Mouse (Mus musculus) hindbrain, embryonic 12.5 days (tissue): ENCODE measurements around the gene Rufy3. TPM values are rescaled to one million over a fixed set of nuclear protein-coding genes. Genes with fewer than 3 reads are reported as not detected.

Experiments used
- ATAC-seq: fragments of 200-750 bp; cut with Nextera tagmentation; 2 replicates; pipeline ENCODE4 v1.8.0; 2017; ENCODE audit warnings: moderate TSS enrichment; ENCODE audit not compliant: low FRiP score
- H3K27ac ChIP-seq: fragments of 300-500 bp; sonication (generic); 2 replicates; pipeline ENCODE4 v1.5.1; 2016; ENCODE audit warnings: mild to moderate bottlenecking
- H3K27me3 ChIP-seq: fragments of 300-500 bp; sonication (generic); 2 replicates; pipeline ENCODE4 v1.6.1; 2016; ENCODE audit warnings: mild to moderate bottlenecking
- H3K36me3 ChIP-seq: fragments of 300-500 bp; sonication (generic); 2 replicates; pipeline ENCODE4 v1.6.1; 2016; ENCODE audit warnings: mild to moderate bottlenecking
- H3K4me1 ChIP-seq: fragments of 300-500 bp; sonication (generic); 2 replicates; pipeline ENCODE4 v1.6.1; 2016
- H3K4me2 ChIP-seq: fragments of 300-500 bp; sonication (generic); replicated peaks from 2 replicates; pipeline ENCODE4 v1.6.1; 2016; ENCODE audit warnings: mild to moderate bottlenecking
- H3K4me3 ChIP-seq: fragments of 300-500 bp; sonication (generic); 2 replicates; pipeline ENCODE4 v1.5.1; 2016; ENCODE audit warnings: mild to moderate bottlenecking
- H3K9ac ChIP-seq: fragments of 300-500 bp; sonication (generic); 2 replicates; pipeline ENCODE4 v1.6.1; 2016; ENCODE audit warnings: mild to moderate bottlenecking, moderate library complexity
- H3K9me3 ChIP-seq: fragments of 300-500 bp; sonication (generic); replicated peaks from 2 replicates; pipeline ENCODE4 v1.6.1; 2016; ENCODE audit warnings: mild to moderate bottlenecking
- WGBS: fragments of 180-500 bp; shearing (Covaris S2); methylation state at CpG from one replicate; pipeline ENCODE4 v1.1.7; 2016; 5-methylcytosine and 5-hydroxymethylcytosine counted together
- polyA plus RNA-seq: library from polyadenylated mRNA; unstranded; fragments of >200 nt; fragmentation: Nextera tagmentation; extraction: Ambion mirVana; gene quantifications from 2 replicates; pipeline ENCODE4 v1.2.1, GENCODE M21; 2016

Rufy3 gene
- polyA plus RNA-seq, 1 experiment from 2014 or later, result 229 TPM

DNA sequence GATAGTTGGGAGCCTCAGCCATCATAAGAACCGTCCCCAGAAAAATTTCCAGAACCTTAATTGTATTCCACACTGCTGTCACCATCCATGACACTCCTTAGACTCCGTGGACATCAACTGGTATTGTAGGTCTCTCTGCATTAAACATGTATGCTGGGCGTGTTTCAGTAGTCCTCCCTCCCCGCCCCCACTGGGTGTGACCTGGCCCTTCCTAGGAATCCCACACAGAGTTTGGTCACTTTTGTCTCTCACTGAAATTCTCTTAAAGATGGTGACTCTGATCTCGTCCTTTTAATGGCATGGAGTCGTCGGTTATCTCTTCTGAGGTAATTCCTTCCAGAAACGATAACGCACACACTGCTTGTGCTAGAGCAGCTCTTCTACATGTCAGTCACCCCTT is 118.9 kb downstream of the Rufy3 start:
- H3K9me3 ChIP-seq, result no peaks in the 10 kb centered on the region
- no peaks in the 10 kb centered on the region for H3K36me3 ChIP-seq
- no peak overlapping the region for H3K4me2 ChIP-seq
- ATAC-seq, result no peak
- no peak overlapping the region for H3K4me3 ChIP-seq
- H3K9ac ChIP-seq, result no peak overlapping the region
- no peak overlapping the region for H3K27ac ChIP-seq
- 90% methylated on average over 9 of the region's 9 CpGs for WGBS
- H3K27me3 ChIP-seq, result no peaks in the 10 kb centered on the region
- H3K4me1 ChIP-seq, result no peaks in the 10 kb centered on the region

DNA sequence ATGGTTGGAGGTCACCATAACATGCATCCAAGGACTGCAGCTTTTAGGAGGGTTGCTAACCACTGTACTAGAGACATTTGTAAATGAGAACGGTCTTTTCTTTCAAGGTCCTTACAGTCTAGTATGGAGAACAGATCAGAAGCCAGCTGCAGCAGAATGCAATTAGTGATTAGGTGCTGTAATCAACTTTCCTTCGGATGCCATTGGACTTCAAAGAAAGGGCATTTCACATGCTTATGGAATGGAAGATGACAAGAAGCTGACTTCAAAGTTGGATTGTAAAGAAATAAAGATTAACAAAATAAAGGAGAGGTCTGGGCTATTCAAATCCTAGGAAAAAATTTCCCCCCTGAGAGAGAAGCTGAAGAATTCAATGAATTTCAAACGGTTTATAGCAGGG is 119.4 kb downstream of the Rufy3 start:
- Histone ChIP-seq H3K9ac (no peak overlapping the region), H3K36me3 (no peaks in the 10 kb centered on the region), H3K27ac (no peak overlapping the region), H3K27me3 (no peaks in the 10 kb centered on the region), H3K4me3 (no peak overlapping the region), H3K9me3 (no peaks in the 10 kb centered on the region), H3K4me1 (no peaks in the 10 kb centered on the region), H3K4me2 (no peak overlapping the region)
- no peak for ATAC-seq
- 44% methylated on average over 3 of the region's 3 CpGs for WGBS

DNA sequence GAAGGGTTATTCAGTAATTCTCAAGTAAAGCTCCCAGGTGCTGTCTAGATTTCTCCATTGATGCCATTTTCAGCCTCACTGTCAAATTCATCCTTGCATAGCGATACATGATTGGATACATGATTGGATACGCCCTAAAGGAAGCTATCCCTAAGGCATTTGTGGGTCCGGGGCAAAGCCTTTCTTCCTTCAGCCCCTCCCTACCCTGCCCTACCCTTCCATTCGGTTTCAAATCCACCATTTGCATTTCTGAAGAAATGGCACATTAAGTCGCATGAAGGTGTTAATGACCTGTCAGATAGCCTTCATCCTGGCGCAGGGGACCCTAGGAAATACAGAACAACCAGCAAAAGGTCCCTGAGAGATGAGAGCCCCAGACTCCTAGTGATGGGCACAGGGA is 120.5 kb downstream of the Rufy3 start:
- no peak for ATAC-seq
- no peaks in the 10 kb centered on the region for H3K36me3 ChIP-seq
- WGBS, result 19% methylated on average over 6 of the region's 6 CpGs
- H3K27me3 ChIP-seq, result no peaks in the 10 kb centered on the region
- H3K9ac ChIP-seq, result no peak overlapping the region
- H3K4me3 ChIP-seq, result no peak overlapping the region
- no peak overlapping the region for H3K4me2 ChIP-seq
- no peaks in the 10 kb centered on the region for H3K4me1 ChIP-seq
- H3K9me3 ChIP-seq, result no peaks in the 10 kb centered on the region
- no peak overlapping the region for H3K27ac ChIP-seq

DNA sequence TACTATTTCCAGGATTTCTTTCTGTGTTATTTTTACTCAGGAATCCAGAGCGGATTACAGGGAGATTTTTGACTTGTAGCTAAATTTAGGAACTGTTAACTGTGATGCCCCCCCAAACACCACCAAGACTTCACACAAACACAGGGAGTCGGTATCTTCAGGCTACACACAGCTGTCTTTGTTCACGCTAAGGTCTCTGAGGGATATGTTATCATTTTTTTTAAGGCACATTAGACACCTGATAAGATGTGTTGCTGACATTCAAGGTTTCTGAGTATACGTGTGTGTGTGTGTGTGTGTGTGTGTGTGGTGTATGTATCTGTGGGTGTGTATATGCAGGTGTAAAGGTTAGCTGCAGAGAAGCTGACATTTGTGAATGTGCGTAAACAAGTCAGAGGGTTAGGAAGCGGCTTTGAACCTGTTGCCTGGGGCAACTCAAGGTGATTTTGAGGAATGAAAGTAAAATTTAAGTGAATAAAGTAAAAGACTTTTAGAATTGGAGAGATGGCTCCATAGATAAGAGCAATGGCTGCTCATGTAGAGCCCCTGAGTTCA is 121.0 kb downstream of the Rufy3 start:
- Histone ChIP-seq H3K4me2 (no peak overlapping the region), H3K36me3 (no peaks in the 10 kb centered on the region), H3K27me3 (no peaks in the 10 kb centered on the region), H3K9ac (no peak overlapping the region), H3K27ac (no peak overlapping the region), H3K4me1 (no peaks in the 10 kb centered on the region), H3K4me3 (no peak overlapping the region), H3K9me3 (no peaks in the 10 kb centered on the region)
- WGBS, result 74% methylated on average over 6 of the region's 6 CpGs
- no peak for ATAC-seq

DNA sequence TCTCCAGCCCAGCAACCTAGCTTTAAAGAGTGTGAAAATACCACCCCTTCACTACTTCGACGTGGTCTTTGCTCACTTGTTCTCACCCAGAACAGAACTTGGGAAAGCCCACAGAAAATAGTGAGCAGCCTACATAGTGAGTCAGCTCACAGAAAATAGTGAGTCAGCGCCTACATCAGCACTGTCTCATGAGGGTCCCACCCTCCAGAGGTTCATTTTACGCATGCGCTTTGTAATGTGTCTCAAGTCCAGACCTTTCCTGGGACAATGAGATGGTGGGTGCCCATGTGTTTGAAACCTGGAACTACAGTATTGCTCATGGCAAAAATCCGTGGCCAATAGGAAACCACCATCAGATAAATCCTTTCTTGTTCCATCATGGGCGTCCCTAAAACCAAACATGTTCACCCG is 123.2 kb downstream of the Rufy3 start:
- no peak for ATAC-seq
- WGBS, result 87% methylated on average over 8 of the region's 8 CpGs

DNA sequence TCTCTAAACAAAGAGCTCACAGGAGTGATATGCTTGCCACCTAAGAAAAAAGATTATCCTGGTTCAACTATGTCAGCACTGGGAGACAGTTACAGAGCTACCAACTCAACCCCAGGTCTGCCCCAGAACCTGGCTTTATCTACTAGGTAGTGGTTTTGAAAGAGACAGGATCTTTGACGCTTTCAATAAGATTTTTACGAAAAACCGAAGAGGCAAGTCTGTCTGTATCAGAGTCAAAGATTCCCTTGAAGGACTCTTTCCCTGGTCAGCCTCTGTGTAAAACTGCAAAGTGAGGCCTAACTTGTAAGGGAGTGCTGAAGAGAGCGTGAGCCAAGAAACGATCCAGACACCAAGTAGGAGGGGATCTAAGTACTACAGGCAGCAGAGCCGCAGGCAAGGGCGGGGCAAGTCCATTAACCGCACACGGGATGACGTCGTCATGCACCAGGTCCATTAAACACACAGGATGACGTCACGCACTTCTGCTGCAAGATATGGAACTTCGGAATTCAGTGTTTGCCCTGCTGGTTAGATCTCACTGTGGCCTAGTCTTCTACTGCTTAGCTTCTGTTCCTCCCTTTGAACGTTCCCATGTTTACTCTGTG is 123.8 kb downstream of the Rufy3 start:
- no peaks in the 10 kb centered on the region for H3K9me3 ChIP-seq
- H3K27me3 ChIP-seq, result no peaks in the 10 kb centered on the region
- no peaks in the 10 kb centered on the region for H3K36me3 ChIP-seq
- no peak for ATAC-seq
- no peaks in the 10 kb centered on the region for H3K4me1 ChIP-seq
- no peak overlapping the region for H3K27ac ChIP-seq
- H3K9ac ChIP-seq, result no peak overlapping the region
- H3K4me3 ChIP-seq, result no peak overlapping the region
- 88% methylated on average over 15 of the region's 15 CpGs for WGBS
- H3K4me2 ChIP-seq, result no peak overlapping the region

More for the DNA sequence above, 123.2 kb downstream of the Rufy3 start:
- Histone ChIP-seq H3K9me3 (no peaks in the 10 kb centered on the region), H3K4me2 (no peak overlapping the region), H3K4me3 (no peak overlapping the region), H3K9ac (no peak overlapping the region), H3K27me3 (no peaks in the 10 kb centered on the region), H3K4me1 (no peaks in the 10 kb centered on the region), H3K27ac (no peak overlapping the region), H3K36me3 (no peaks in the 10 kb centered on the region)

DNA sequence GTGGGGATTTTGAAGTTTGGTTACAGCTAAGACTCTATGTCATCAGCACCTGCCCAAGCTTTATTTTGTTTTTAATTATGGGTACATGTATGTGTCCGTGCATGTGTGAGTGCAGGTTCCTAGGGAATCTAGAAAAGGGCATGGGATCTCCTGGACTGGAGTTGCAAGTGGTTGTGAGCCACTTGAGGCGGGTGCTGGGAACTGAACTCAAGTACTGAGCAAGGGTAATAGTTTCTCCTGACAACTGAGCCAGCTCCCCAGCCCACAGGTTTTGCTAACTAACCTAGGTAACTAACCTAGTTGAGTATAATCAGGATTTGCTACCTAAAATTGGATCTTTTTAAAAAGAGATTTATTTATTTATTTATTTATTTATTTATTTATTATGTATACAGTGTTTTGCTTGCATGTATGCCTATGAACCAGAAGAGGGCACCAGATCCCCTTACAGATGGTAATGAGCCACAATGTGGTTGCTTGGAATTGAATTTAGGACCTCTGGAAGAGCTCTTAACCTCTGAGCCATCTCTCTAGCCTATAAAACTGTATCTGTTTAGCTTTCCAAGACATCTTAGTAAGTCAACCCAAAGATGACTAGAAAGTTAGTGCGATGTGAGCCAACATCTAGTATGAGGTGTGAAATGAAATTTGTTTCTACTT is 124.6 kb downstream of the Rufy3 start:
- ATAC-seq, result no peak
- H3K27ac ChIP-seq, result no peak overlapping the region
- no peaks in the 10 kb centered on the region for H3K36me3 ChIP-seq
- no peaks in the 10 kb centered on the region for H3K27me3 ChIP-seq
- H3K4me2 ChIP-seq, result no peak overlapping the region
- H3K4me1 ChIP-seq, result no peaks in the 10 kb centered on the region
- H3K4me3 ChIP-seq, result no peak overlapping the region
- 78% methylated on average over 3 of the region's 3 CpGs for WGBS
- H3K9ac ChIP-seq, result no peak overlapping the region
- no peaks in the 10 kb centered on the region for H3K9me3 ChIP-seq

DNA sequence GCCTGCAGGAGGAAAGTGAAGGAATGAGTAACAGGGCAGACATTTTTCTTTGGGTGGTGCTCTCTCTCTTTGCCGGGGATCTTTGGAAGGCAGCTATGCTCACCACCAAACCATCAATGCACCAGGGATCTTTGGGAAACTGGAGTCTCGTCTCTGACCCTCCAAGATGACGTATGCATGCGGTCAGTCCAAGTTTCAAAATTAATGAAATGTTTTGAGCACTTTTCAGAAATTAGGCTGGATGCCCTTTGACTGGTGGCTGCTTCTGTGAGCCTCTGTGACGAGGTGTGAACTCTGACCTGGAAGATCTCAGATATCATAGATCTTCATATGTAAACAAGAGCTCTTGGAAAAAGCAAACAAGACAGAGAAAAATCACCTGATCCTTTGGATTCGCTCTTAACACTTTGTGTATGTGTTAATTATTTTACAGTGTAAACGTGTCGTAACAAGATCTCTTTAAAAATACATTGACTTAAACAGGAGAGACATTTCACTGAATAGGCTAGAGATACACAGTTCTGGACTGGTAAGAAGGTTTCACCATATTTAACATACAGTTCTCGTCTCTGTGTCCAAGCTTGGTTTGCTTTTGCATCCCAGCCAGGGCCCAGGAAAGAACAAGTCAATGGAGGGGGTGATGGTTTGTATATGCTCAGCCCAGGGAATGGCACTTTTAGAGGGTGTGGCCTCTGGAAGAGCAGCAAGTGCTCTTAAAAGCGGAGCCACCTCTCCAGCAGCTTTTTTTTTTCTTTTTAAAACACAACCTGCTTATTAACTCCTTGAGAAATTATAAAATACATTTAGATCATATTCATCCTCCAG is 126.1 kb downstream of the Rufy3 start:
- H3K4me1 ChIP-seq, result no peaks in the 10 kb centered on the region
- no peak overlapping the region for H3K27ac ChIP-seq
- ATAC-seq, result no peak
- H3K27me3 ChIP-seq, result no peaks in the 10 kb centered on the region
- H3K9ac ChIP-seq, result no peak overlapping the region
- H3K9me3 ChIP-seq, result no peaks in the 10 kb centered on the region
- 74% methylated on average over 10 of the region's 10 CpGs for WGBS
- no peak overlapping the region for H3K4me3 ChIP-seq
- no peaks in the 10 kb centered on the region for H3K36me3 ChIP-seq
- no peak overlapping the region for H3K4me2 ChIP-seq

DNA sequence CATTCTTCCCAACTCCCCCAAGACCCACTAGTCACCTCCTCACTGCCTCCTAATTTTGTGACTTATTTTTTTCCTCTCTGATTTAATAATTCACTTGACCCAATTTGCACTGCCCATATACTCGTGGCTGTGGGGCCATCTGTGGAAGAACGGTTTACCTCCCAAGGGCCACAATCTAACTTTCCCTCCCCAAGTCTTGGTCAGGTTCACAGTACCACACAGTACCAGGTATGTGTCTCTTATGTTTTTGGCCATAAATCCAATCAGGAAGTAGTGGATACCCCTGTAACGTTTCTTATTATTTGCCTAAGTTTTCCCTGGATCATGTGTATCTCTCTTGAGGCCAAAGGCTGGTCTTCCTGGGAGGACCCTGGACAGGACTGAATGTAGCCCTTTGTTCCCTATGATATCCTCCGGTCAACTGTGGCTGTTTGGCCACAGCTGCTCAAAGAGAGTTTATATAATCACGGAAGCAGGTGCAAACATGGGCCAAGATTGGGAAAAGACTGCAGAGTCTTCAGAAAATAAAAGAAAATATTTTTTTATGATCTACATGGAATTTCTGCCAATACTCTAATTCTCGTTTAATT is 126.8 kb downstream of the Rufy3 start:
- no peak overlapping the region for H3K4me3 ChIP-seq
- no peak overlapping the region for H3K9ac ChIP-seq
- 80% methylated on average over 6 of the region's 6 CpGs for WGBS
- no peaks in the 10 kb centered on the region for H3K9me3 ChIP-seq
- H3K27ac ChIP-seq, result no peak overlapping the region
- no peak overlapping the region for H3K4me2 ChIP-seq
- no peaks in the 10 kb centered on the region for H3K4me1 ChIP-seq
- H3K27me3 ChIP-seq, result no peaks in the 10 kb centered on the region
- no peaks in the 10 kb centered on the region for H3K36me3 ChIP-seq
- ATAC-seq, result no peak

DNA sequence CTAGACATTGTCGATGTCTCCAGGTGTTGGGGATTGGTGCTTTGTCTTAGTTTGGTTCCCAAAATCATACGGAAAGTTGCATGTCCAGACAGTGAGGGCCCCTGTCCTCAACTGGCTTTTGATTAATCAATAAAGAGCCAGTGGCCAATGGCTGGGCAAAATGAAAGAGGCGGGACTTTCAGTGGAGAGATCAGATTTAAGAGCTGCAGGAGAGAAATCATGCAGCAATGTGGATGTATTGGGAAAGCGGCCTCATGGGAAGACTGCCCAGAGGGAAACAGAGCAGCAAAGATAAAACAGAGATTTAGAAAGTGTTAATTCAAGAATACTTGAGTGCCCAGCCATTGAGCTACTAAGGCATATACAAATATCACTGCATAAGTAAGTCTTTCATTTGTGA is 127.7 kb downstream of the Rufy3 start:
- H3K4me2 ChIP-seq, result no peak overlapping the region
- H3K9ac ChIP-seq, result no peak overlapping the region
- H3K9me3 ChIP-seq, result no peaks in the 10 kb centered on the region
- no peaks in the 10 kb centered on the region for H3K27me3 ChIP-seq
- H3K27ac ChIP-seq, result no peak overlapping the region
- no peak overlapping the region for H3K4me3 ChIP-seq
- H3K36me3 ChIP-seq, result no peaks in the 10 kb centered on the region
- H3K4me1 ChIP-seq, result no peaks in the 10 kb centered on the region
- no peak for ATAC-seq
- 91% methylated on average over 4 of the region's 4 CpGs for WGBS

DNA sequence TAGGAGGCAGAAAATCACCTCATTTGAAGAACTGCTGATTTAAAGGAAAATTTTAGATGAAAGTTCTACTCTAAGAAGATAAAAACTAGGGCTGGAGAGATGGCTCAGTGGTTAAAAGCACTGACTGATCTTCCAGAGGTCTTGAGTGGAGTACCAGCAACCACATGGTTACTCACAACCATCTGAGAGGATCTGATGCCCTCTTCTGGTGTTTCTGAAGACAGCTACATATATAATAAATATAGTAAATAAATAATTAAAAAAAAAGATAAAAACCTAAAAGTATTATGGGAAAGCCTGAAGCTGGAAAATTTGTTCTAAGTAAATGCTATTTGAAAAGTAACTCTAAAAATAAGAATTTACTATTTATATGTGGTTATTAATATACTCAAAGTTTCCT is 128.2 kb downstream of the Rufy3 start:
- no peaks in the 10 kb centered on the region for H3K27me3 ChIP-seq
- H3K36me3 ChIP-seq, result no peaks in the 10 kb centered on the region
- no peak for ATAC-seq
- no peak overlapping the region for H3K27ac ChIP-seq
- no peak overlapping the region for H3K9ac ChIP-seq
- no peaks in the 10 kb centered on the region for H3K4me1 ChIP-seq
- H3K9me3 ChIP-seq, result no peaks in the 10 kb centered on the region
- no peak overlapping the region for H3K4me3 ChIP-seq
- H3K4me2 ChIP-seq, result no peak overlapping the region

DNA sequence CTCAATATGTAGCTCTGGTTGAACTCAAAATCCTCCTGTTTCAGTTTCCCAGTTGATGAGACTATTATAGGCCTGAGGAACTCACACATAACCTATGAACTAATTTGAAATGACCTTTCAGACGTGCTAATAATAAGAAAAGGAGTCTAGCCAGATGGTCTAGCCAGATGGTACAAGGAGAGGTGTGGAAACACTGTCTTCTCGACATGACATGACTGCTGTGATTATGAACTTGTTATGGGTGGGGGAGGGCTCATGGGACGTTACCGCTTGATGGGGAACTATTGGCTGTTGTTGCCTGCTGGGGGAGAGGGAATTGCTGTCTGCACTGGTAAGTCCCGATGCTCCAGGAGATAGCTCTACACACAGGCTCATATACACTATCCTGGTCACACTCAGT is 132.5 kb downstream of the Rufy3 start:
- ATAC-seq, result no peak
- Histone ChIP-seq H3K4me2 (no peak overlapping the region), H3K36me3 (no peaks in the 10 kb centered on the region), H3K27me3 (no peaks in the 10 kb centered on the region), H3K4me1 (no peaks in the 10 kb centered on the region), H3K27ac (no peak overlapping the region), H3K4me3 (no peak overlapping the region), H3K9me3 (no peaks in the 10 kb centered on the region), H3K9ac (no peak overlapping the region)
- 66% methylated on average over 5 of the region's 5 CpGs for WGBS
